Mouse (Mus musculus) liver, adult 2 months (tissue): Measurements from ENCODE around the gene Icmt. TPM values are rescaled to one million over a fixed set of nuclear protein-coding genes. Genes with fewer than 3 reads are reported as not detected.

Source experiments
- DNase-seq: peaks from one replicate; pipeline ENCODE4 v3.0.0-alpha.2; 2011; ENCODE audit warnings: low read depth, low spot score; ENCODE audit errors: extremely low read depth
- H3K27ac ChIP-seq: fragments of 200-500 bp; replicated peaks from 2 replicates; pipeline ENCODE4 v1.5.1; 2012; ENCODE audit warnings: low read depth, mild to moderate bottlenecking, control low read depth, inconsistent platforms, low read length; ENCODE audit not compliant: insufficient read depth
- H3K27me3 ChIP-seq: fragments of 200-500 bp; 2 replicates; pipeline ENCODE4 v1.6.1; 2012; ENCODE audit warnings: mild to moderate bottlenecking, moderate library complexity, low read length, inconsistent platforms; ENCODE audit not compliant: control insufficient read depth, insufficient read depth
- H3K36me3 ChIP-seq: fragments of 200-500 bp; 2 replicates; pipeline ENCODE4 v1.6.1; 2012; ENCODE audit warnings: low read length, inconsistent platforms; ENCODE audit not compliant: control insufficient read depth, insufficient read depth
- H3K4me1 ChIP-seq: fragments of 200-500 bp; 2 replicates; pipeline ENCODE4 v1.6.1; 2011; ENCODE audit warnings: low read length; ENCODE audit not compliant: control insufficient read depth, insufficient read depth
- H3K4me3 ChIP-seq: fragments of 200-500 bp; 2 replicates; pipeline ENCODE4 v1.5.1; 2011; ENCODE audit warnings: low read depth, mild to moderate bottlenecking, control low read depth, low read length, moderate library complexity; ENCODE audit not compliant: insufficient read depth
- H3K79me2 ChIP-seq: fragments of 200-500 bp; 2 replicates; pipeline ENCODE4 v1.6.1; 2012; ENCODE audit warnings: inconsistent platforms, mild to moderate bottlenecking, low read length, moderate library complexity; ENCODE audit not compliant: control insufficient read depth, insufficient read depth
- H3K9ac ChIP-seq: fragments of 200-500 bp; 2 replicates; pipeline ENCODE4 v1.6.1; 2012; ENCODE audit warnings: low read depth, mild to moderate bottlenecking, control low read depth, inconsistent platforms, low read length
- CTCF ChIP-seq: fragments of 200-500 bp; IDR thresholded peaks from 2 replicates; pipeline ENCODE4 v1.5.1; 2011; ENCODE audit warnings: low read depth, low read length, control low read depth
- POLR2A ChIP-seq: fragments of 200-500 bp; IDR thresholded peaks from 2 replicates; pipeline ENCODE4 v1.6.1; 2011; ENCODE audit warnings: low read length, control low read depth; ENCODE audit not compliant: insufficient read depth; ENCODE audit errors: extremely low read depth
- WGBS: fragments of 180-500 bp; shearing (Covaris S2); methylation state at CpG from one replicate; pipeline ENCODE4 v1.1.7; 2018; 5-methylcytosine and 5-hydroxymethylcytosine counted together
- polyA plus RNA-seq: library from polyadenylated mRNA; depleted of rRNA; stranded (reverse); fragments of >200 nt; gene quantifications from 2 replicates; pipeline ENCODE4 v1.2.3, GENCODE M21; 2012
- total RNA-seq: library from RNA; depleted of rRNA; stranded (reverse); fragments of >200 nt; gene quantifications from 2 replicates; pipeline ENCODE4 v1.2.3, GENCODE M21; 2014

The Icmt gene
- total and polyA plus RNA-seq, 2 experiments = 13.2 to 16.5 TPM

GRCm38 (mm10) chr4:152340584-152341284 lies 43.7 kb downstream of the Icmt start:
- TF ChIP-seq POLR2A (no peak), CTCF (no peak)
- no peak overlapping the region for H3K27ac ChIP-seq
- H3K36me3 ChIP-seq = no peaks in the 10 kb centered on the region
- no peak overlapping the region for H3K9ac ChIP-seq
- no peak overlapping the region for H3K4me3 ChIP-seq
- no peaks in the 10 kb centered on the region for H3K79me2 ChIP-seq
- 39% methylated on average over 15 of the region's 15 CpGs for WGBS
- peaks cover 11% of the 10 kb centered on the region for H3K27me3 ChIP-seq
- no peak for DNase-seq
- H3K4me1 ChIP-seq = no peaks in the 10 kb centered on the region

- peaks cover 9% of the 10 kb centered on the region for H3K27me3 ChIP-seq
- WGBS = 25% methylated on average over 5 of the region's 5 CpGs
- H3K36me3 ChIP-seq = no peaks in the 10 kb centered on the region
- DNase-seq = no peak
- H3K79me2 ChIP-seq = no peaks in the 10 kb centered on the region
- no peak overlapping the region for H3K9ac ChIP-seq
- TF ChIP-seq POLR2A = no peak
- TF ChIP-seq CTCF = peak; percentile 66
- no peak overlapping the region for H3K4me3 ChIP-seq
- no peak overlapping the region for H3K27ac ChIP-seq
- H3K4me1 ChIP-seq = no peaks in the 10 kb centered on the region
Measured at GRCm38 (mm10) chr4:152343296-152343695, 46.3 kb downstream of the Icmt start.

- 19% methylated on average over 7 of the region's 7 CpGs for WGBS
- no peaks in the 10 kb centered on the region for H3K4me1 ChIP-seq
- H3K79me2 ChIP-seq = no peaks in the 10 kb centered on the region
- TF ChIP-seq CTCF (no peak), POLR2A (no peak)
- H3K9ac ChIP-seq = no peak overlapping the region
- DNase-seq = no peak
- H3K27me3 ChIP-seq = no peaks in the 10 kb centered on the region
- H3K36me3 ChIP-seq = no peaks in the 10 kb centered on the region
- H3K4me3 ChIP-seq = no peak overlapping the region
- H3K27ac ChIP-seq = no peak overlapping the region
Measured at GRCm38 (mm10) chr4:152344651-152345050, 47.6 kb downstream of the Icmt start.

- WGBS = 20% methylated on average over 7 of the region's 7 CpGs
- no peaks in the 10 kb centered on the region for H3K79me2 ChIP-seq
- no peaks in the 10 kb centered on the region for H3K27me3 ChIP-seq
- DNase-seq = no peak
- H3K4me3 ChIP-seq = no peak overlapping the region
- no peaks in the 10 kb centered on the region for H3K4me1 ChIP-seq
- H3K27ac ChIP-seq = no peak overlapping the region
- TF ChIP-seq CTCF = no peak
- H3K9ac ChIP-seq = no peak overlapping the region
- H3K36me3 ChIP-seq = no peaks in the 10 kb centered on the region
Measured at GRCm38 (mm10) chr4:152345120-152345889, 48.3 kb downstream of the Icmt start.

- Histone ChIP-seq H3K79me2 (no peaks in the 10 kb centered on the region), H3K4me1 (no peaks in the 10 kb centered on the region), H3K9ac (no peak overlapping the region), H3K4me3 (no peak overlapping the region), H3K27ac (no peak overlapping the region), H3K36me3 (no peaks in the 10 kb centered on the region), H3K27me3 (no peaks in the 10 kb centered on the region)
- no peak for DNase-seq
- WGBS = 9% methylated on average over 17 of the region's 17 CpGs
- no peak for TF ChIP-seq CTCF
- no peak for TF ChIP-seq POLR2A
Measured at GRCm38 (mm10) chr4:152349837-152350381, 52.9 kb downstream of the Icmt start.
